Mouse (Mus musculus) megakaryocyte, embryonic 14.5 days (primary cell): ENCODE results near the gene Exoc3l2. TPM values are rescaled to one million over a fixed set of nuclear protein-coding genes. Genes with fewer than 3 reads are reported as not detected.

Experiments used
- H3K27me3 ChIP-seq: replicated peaks from 2 replicates; pipeline ENCODE3; 2012; ENCODE audit warnings: inconsistent platforms
- H3K36me3 ChIP-seq: replicated peaks from 2 replicates; pipeline ENCODE3; 2012; ENCODE audit warnings: low read length, inconsistent platforms, mixed read lengths
- H3K4me1 ChIP-seq: 2 replicates; pipeline ENCODE4 v1.6.1; 2012; ENCODE audit warnings: inconsistent platforms
- H3K4me3 ChIP-seq: replicated peaks from 2 replicates; pipeline ENCODE3; 2012; ENCODE audit warnings: moderate library complexity, mild to moderate bottlenecking, inconsistent platforms
- H3K9me3 ChIP-seq: 2 replicates; pipeline ENCODE4 v1.6.1; 2012; ENCODE audit warnings: inconsistent platforms
- FLI1 ChIP-seq: IDR thresholded peaks from 2 replicates; pipeline ENCODE4 v1.6.1; 2012; ENCODE audit warnings: low read length, inconsistent platforms, mixed read lengths
- GATA1 ChIP-seq: IDR thresholded peaks from 3 replicates; pipeline ENCODE4 v1.6.1; 2012; ENCODE audit warnings: mixed read lengths, low read length, inconsistent platforms, borderline replicate concordance
- polyA plus RNA-seq: library from polyadenylated mRNA; stranded (reverse); fragments of >175 nt; gene quantifications from 2 replicates; pipeline ENCODE4 v1.2.3, GENCODE M21; 2012; ENCODE audit warnings: low replicate concordance; ENCODE audit not compliant: insufficient read depth

Gene Exoc3l2
- polyA plus RNA-seq, 1 experiment: 53.6 TPM

GRCm38 (mm10) chr7:19512353-19512752, 49.2 kb downstream of the Exoc3l2 start:
- Histone ChIP-seq H3K4me3 (no peak overlapping the region), H3K9me3 (no peaks in the 10 kb centered on the region), H3K27me3 (peaks cover 8% of the 10 kb centered on the region), H3K4me1 (peaks cover 47% of the 10 kb centered on the region), H3K36me3 (peaks cover 53% of the 10 kb centered on the region)
- TF ChIP-seq FLI1 (no peak), GATA1 (no peak)

- TF ChIP-seq FLI1 (no peak), GATA1 (no peak)
- peaks cover 61% of the 10 kb centered on the region for H3K27me3 ChIP-seq
- peaks cover 31% of the 10 kb centered on the region for H3K36me3 ChIP-seq
- H3K9me3 ChIP-seq: peaks cover 2% of the 10 kb centered on the region
- H3K4me1 ChIP-seq: peaks cover 58% of the 10 kb centered on the region
- no peak within 1 kb of the TSS for H3K4me3 ChIP-seq
These were observed 54.7 kb downstream of the Exoc3l2 start, which contains the start of gene Nkpd1 for GRCm38 (mm10) chr7:19517652-19518365. Nkpd1 (plus strand) TSS chr7:19517838.

GRCm38 (mm10) chr7:19520032-19520431, 56.9 kb downstream of the Exoc3l2 start:
- Histone ChIP-seq H3K9me3 (peaks cover 10% of the 10 kb centered on the region), H3K4me3 (peak overlapping the region; percentile 56), H3K27me3 (peaks cover 83% of the 10 kb centered on the region)

GRCm38 (mm10) chr7:19523017-19523756, 60.1 kb downstream of the Exoc3l2 start:
- Histone ChIP-seq H3K27me3 (peaks cover 76% of the 10 kb centered on the region), H3K9me3 (peaks cover 10% of the 10 kb centered on the region), H3K36me3 (peaks cover 1% of the 10 kb centered on the region), H3K4me1 (peaks cover 62% of the 10 kb centered on the region), H3K4me3 (peak overlapping the region; percentile 92)
- TF ChIP-seq FLI1 (no peak), GATA1 (no peak)

More at GRCm38 (mm10) chr7:19520032-19520431, 56.9 kb downstream of the Exoc3l2 start:
- H3K4me1 ChIP-seq: peaks cover 65% of the 10 kb centered on the region
- peaks cover 18% of the 10 kb centered on the region for H3K36me3 ChIP-seq
- no peak for TF ChIP-seq FLI1
- TF ChIP-seq GATA1: no peak

GRCm38 (mm10) chr7:19523757-19524419, 60.8 kb downstream of the Exoc3l2 start:
- Histone ChIP-seq H3K9me3 (peaks cover 10% of the 10 kb centered on the region), H3K36me3 (peaks cover 8% of the 10 kb centered on the region), H3K4me1 (peaks cover 60% of the 10 kb centered on the region), H3K4me3 (peak overlapping the region; percentile 92), H3K27me3 (peaks cover 69% of the 10 kb centered on the region)
- TF ChIP-seq GATA1: no peak
- no peak for TF ChIP-seq FLI1

- H3K4me1 ChIP-seq: peaks cover 59% of the 10 kb centered on the region
- H3K4me3 ChIP-seq: peak overlapping the region; percentile 92
- peaks cover 10% of the 10 kb centered on the region for H3K9me3 ChIP-seq
- peaks cover 15% of the 10 kb centered on the region for H3K36me3 ChIP-seq
- H3K27me3 ChIP-seq: peaks cover 62% of the 10 kb centered on the region
- TF ChIP-seq GATA1 (no peak), FLI1 (no peak)
These were observed 61.4 kb downstream of the Exoc3l2 start for GRCm38 (mm10) chr7:19524420-19525104.

GRCm38 (mm10) chr7:19525105-19525481, 62.0 kb downstream of the Exoc3l2 start:
- H3K36me3 ChIP-seq: peaks cover 21% of the 10 kb centered on the region
- H3K4me3 ChIP-seq: no peak overlapping the region
- peaks cover 54% of the 10 kb centered on the region for H3K4me1 ChIP-seq
- peaks cover 10% of the 10 kb centered on the region for H3K9me3 ChIP-seq
- TF ChIP-seq FLI1 (no peak), GATA1 (no peak)
- H3K27me3 ChIP-seq: peaks cover 57% of the 10 kb centered on the region

- Histone ChIP-seq H3K4me1 (peaks cover 26% of the 10 kb centered on the region), H3K4me3 (no peak overlapping the region), H3K9me3 (no peaks in the 10 kb centered on the region), H3K27me3 (peaks cover 2% of the 10 kb centered on the region), H3K36me3 (peaks cover 79% of the 10 kb centered on the region)
- TF ChIP-seq FLI1 (no peak), GATA1 (no peak)
These were observed 67.9 kb downstream of the Exoc3l2 start for GRCm38 (mm10) chr7:19531077-19531476.

- peaks cover 91% of the 10 kb centered on the region for H3K36me3 ChIP-seq
These were observed 69.1 kb downstream of the Exoc3l2 start for GRCm38 (mm10) chr7:19532240-19532639.

More at GRCm38 (mm10) chr7:19532240-19532639, 69.1 kb downstream of the Exoc3l2 start:
- Histone ChIP-seq H3K4me1 (peaks cover 31% of the 10 kb centered on the region), H3K4me3 (no peak overlapping the region), H3K27me3 (no peaks in the 10 kb centered on the region), H3K9me3 (no peaks in the 10 kb centered on the region)
- no peak for TF ChIP-seq GATA1
- TF ChIP-seq FLI1: no peak
